Mouse (Mus musculus) heart, embryonic 15.5 days (tissue): ENCODE measurements around the gene 5730522E02Rik. TPM values are rescaled to one million over a fixed set of nuclear protein-coding genes. Genes with fewer than 3 reads are reported as not detected.

Experiments
- ATAC-seq: fragments of 200-750 bp; cut with Nextera tagmentation; replicated peaks from 2 replicates; pipeline ENCODE4 v1.8.0; 2017; ENCODE audit warnings: low read depth, moderate TSS enrichment; ENCODE audit not compliant: insufficient number of reproducible peaks, insufficient read depth, low FRiP score
- H3K27ac ChIP-seq: fragments of 300-500 bp; sonication (generic); 2 replicates; pipeline ENCODE4 v1.5.1; 2015; ENCODE audit warnings: mild to moderate bottlenecking, inconsistent platforms
- H3K27me3 ChIP-seq: fragments of 300-500 bp; sonication (generic); 2 replicates; pipeline ENCODE4 v1.6.1; 2015; ENCODE audit warnings: inconsistent platforms
- H3K36me3 ChIP-seq: fragments of 300-500 bp; sonication (generic); 2 replicates; pipeline ENCODE4 v1.6.1; 2015; ENCODE audit warnings: mild to moderate bottlenecking, inconsistent platforms
- H3K4me1 ChIP-seq: fragments of 300-500 bp; sonication (generic); replicated peaks from 2 replicates; pipeline ENCODE4 v1.6.1; 2015; ENCODE audit warnings: inconsistent platforms
- H3K4me2 ChIP-seq: fragments of 300-500 bp; sonication (generic); 2 replicates; pipeline ENCODE4 v1.6.1; 2015; ENCODE audit warnings: inconsistent platforms, mild to moderate bottlenecking, moderate library complexity
- H3K4me3 ChIP-seq: fragments of 300-500 bp; sonication (generic); 2 replicates; pipeline ENCODE4 v1.5.1; 2015; ENCODE audit warnings: mild to moderate bottlenecking, inconsistent platforms
- H3K9ac ChIP-seq: fragments of 300-500 bp; sonication (generic); 2 replicates; pipeline ENCODE4 v1.6.1; 2015; ENCODE audit warnings: mild to moderate bottlenecking, inconsistent platforms
- H3K9me3 ChIP-seq: fragments of 300-500 bp; sonication (generic); replicated peaks from 2 replicates; pipeline ENCODE4 v1.6.1; 2016; ENCODE audit warnings: inconsistent platforms
- WGBS: fragments of 180-500 bp; shearing (Covaris S2); methylation state at CpG from one replicate; pipeline ENCODE4 v1.1.7; 2015; ENCODE audit warnings: mixed read lengths; 5-methylcytosine and 5-hydroxymethylcytosine counted together
- polyA plus RNA-seq: library from polyadenylated mRNA; unstranded; fragments of >200 nt; fragmentation: Nextera tagmentation; extraction: Ambion mirVana; gene quantifications from 2 replicates; pipeline ENCODE4 v1.2.1, GENCODE M21; 2015

Gene 5730522E02Rik
- polyA plus RNA-seq, 1 experiment from 2014 or later = 1.3 TPM

GRCm38 (mm10) chr11:25994128-25994527, 216.4 kb downstream of the 5730522E02Rik start:
- Histone ChIP-seq H3K27me3 (no peaks in the 10 kb centered on the region), H3K36me3 (no peaks in the 10 kb centered on the region), H3K4me2 (no peak overlapping the region), H3K4me3 (no peak overlapping the region), H3K9me3 (no peaks in the 10 kb centered on the region), H3K4me1 (no peaks in the 10 kb centered on the region), H3K9ac (no peak overlapping the region), H3K27ac (no peak overlapping the region)
- 39% methylated on average over 2 of the region's 2 CpGs for WGBS
- ATAC-seq = no peak

- 86% methylated on average over 1 of the region's 1 CpGs for WGBS
- H3K27me3 ChIP-seq = no peaks in the 10 kb centered on the region
- H3K9ac ChIP-seq = no peak overlapping the region
- no peak overlapping the region for H3K4me3 ChIP-seq
- no peak for ATAC-seq
- no peak overlapping the region for H3K27ac ChIP-seq
- H3K9me3 ChIP-seq = no peaks in the 10 kb centered on the region
- H3K4me1 ChIP-seq = no peaks in the 10 kb centered on the region
- H3K4me2 ChIP-seq = no peak overlapping the region
- no peaks in the 10 kb centered on the region for H3K36me3 ChIP-seq
Observed at GRCm38 (mm10) chr11:25992216-25992615, 218.3 kb downstream of the 5730522E02Rik start.

GRCm38 (mm10) chr11:25978736-25979276, 231.8 kb downstream of the 5730522E02Rik start:
- 59% methylated on average over 5 of the region's 5 CpGs for WGBS
- no peak overlapping the region for H3K9ac ChIP-seq
- no peak for ATAC-seq
- H3K4me1 ChIP-seq = no peaks in the 10 kb centered on the region
- no peaks in the 10 kb centered on the region for H3K36me3 ChIP-seq
- H3K4me3 ChIP-seq = no peak overlapping the region
- H3K27ac ChIP-seq = no peak overlapping the region
- no peaks in the 10 kb centered on the region for H3K9me3 ChIP-seq
- H3K27me3 ChIP-seq = no peaks in the 10 kb centered on the region
- no peak overlapping the region for H3K4me2 ChIP-seq

GRCm38 (mm10) chr11:25941504-25941903, 269.1 kb downstream of the 5730522E02Rik start:
- 79% methylated on average over 5 of the region's 5 CpGs for WGBS
- Histone ChIP-seq H3K4me2 (no peak overlapping the region), H3K4me1 (no peaks in the 10 kb centered on the region), H3K9me3 (no peaks in the 10 kb centered on the region), H3K36me3 (no peaks in the 10 kb centered on the region), H3K27me3 (no peaks in the 10 kb centered on the region), H3K4me3 (no peak overlapping the region), H3K9ac (no peak overlapping the region), H3K27ac (no peak overlapping the region)
- ATAC-seq = no peak

GRCm38 (mm10) chr11:25940716-25941294, 269.8 kb downstream of the 5730522E02Rik start:
- ATAC-seq = no peak
- Histone ChIP-seq H3K36me3 (no peaks in the 10 kb centered on the region), H3K4me3 (no peak overlapping the region), H3K4me2 (no peak overlapping the region), H3K9me3 (no peaks in the 10 kb centered on the region), H3K9ac (no peak overlapping the region), H3K4me1 (no peaks in the 10 kb centered on the region), H3K27ac (no peak overlapping the region), H3K27me3 (no peaks in the 10 kb centered on the region)
- WGBS = 77% methylated on average over 4 of the region's 4 CpGs

GRCm38 (mm10) chr11:25926267-25926666, 284.3 kb downstream of the 5730522E02Rik start:
- 83% methylated on average over 2 of the region's 2 CpGs for WGBS
- H3K4me2 ChIP-seq = no peak overlapping the region
- no peak for ATAC-seq
- H3K4me1 ChIP-seq = no peaks in the 10 kb centered on the region
- no peaks in the 10 kb centered on the region for H3K9me3 ChIP-seq
- H3K4me3 ChIP-seq = no peak overlapping the region
- H3K27ac ChIP-seq = no peak overlapping the region
- H3K27me3 ChIP-seq = no peaks in the 10 kb centered on the region
- no peak overlapping the region for H3K9ac ChIP-seq
- no peaks in the 10 kb centered on the region for H3K36me3 ChIP-seq

- H3K9ac ChIP-seq = no peak overlapping the region
- no peaks in the 10 kb centered on the region for H3K4me1 ChIP-seq
- H3K4me3 ChIP-seq = no peak overlapping the region
- no peaks in the 10 kb centered on the region for H3K36me3 ChIP-seq
- no peaks in the 10 kb centered on the region for H3K27me3 ChIP-seq
- H3K9me3 ChIP-seq = no peaks in the 10 kb centered on the region
- H3K4me2 ChIP-seq = no peak overlapping the region
- no peak overlapping the region for H3K27ac ChIP-seq
- ATAC-seq = no peak
- 65% methylated on average over 2 of the region's 2 CpGs for WGBS
Observed at GRCm38 (mm10) chr11:25902321-25902720, 308.2 kb downstream of the 5730522E02Rik start.

- ATAC-seq = no peak
- no peaks in the 10 kb centered on the region for H3K36me3 ChIP-seq
Observed at GRCm38 (mm10) chr11:25901666-25902065, 308.9 kb downstream of the 5730522E02Rik start.

GRCm38 (mm10) chr11:25893906-25894305, 316.7 kb downstream of the 5730522E02Rik start:
- no peaks in the 10 kb centered on the region for H3K9me3 ChIP-seq
- no peak for ATAC-seq
- 74% methylated on average over 3 of the region's 3 CpGs for WGBS
- H3K4me1 ChIP-seq = no peaks in the 10 kb centered on the region
- H3K36me3 ChIP-seq = no peaks in the 10 kb centered on the region
- H3K4me2 ChIP-seq = no peak overlapping the region
- no peak overlapping the region for H3K9ac ChIP-seq
- no peak overlapping the region for H3K27ac ChIP-seq
- no peak overlapping the region for H3K4me3 ChIP-seq
- no peaks in the 10 kb centered on the region for H3K27me3 ChIP-seq

More at GRCm38 (mm10) chr11:25901666-25902065, 308.9 kb downstream of the 5730522E02Rik start:
- H3K27me3 ChIP-seq = no peaks in the 10 kb centered on the region
- no peaks in the 10 kb centered on the region for H3K4me1 ChIP-seq
- no peak overlapping the region for H3K4me3 ChIP-seq
- no peaks in the 10 kb centered on the region for H3K9me3 ChIP-seq
- WGBS = 19% methylated on average over 2 of the region's 2 CpGs
- no peak overlapping the region for H3K9ac ChIP-seq
- H3K4me2 ChIP-seq = no peak overlapping the region
- H3K27ac ChIP-seq = no peak overlapping the region

GRCm38 (mm10) chr11:25872983-25873382, 337.6 kb downstream of the 5730522E02Rik start:
- ATAC-seq = no peak
- H3K4me2 ChIP-seq = no peak overlapping the region
- no peaks in the 10 kb centered on the region for H3K27me3 ChIP-seq
- H3K9ac ChIP-seq = no peak overlapping the region
- H3K36me3 ChIP-seq = no peaks in the 10 kb centered on the region
- no peaks in the 10 kb centered on the region for H3K9me3 ChIP-seq
- no peaks in the 10 kb centered on the region for H3K4me1 ChIP-seq
- no peak overlapping the region for H3K27ac ChIP-seq
- no peak overlapping the region for H3K4me3 ChIP-seq

- no peaks in the 10 kb centered on the region for H3K4me1 ChIP-seq
- no peak for ATAC-seq
- no peaks in the 10 kb centered on the region for H3K27me3 ChIP-seq
- WGBS = 59% methylated on average over 4 of the region's 4 CpGs
- H3K4me3 ChIP-seq = no peak overlapping the region
- H3K36me3 ChIP-seq = no peaks in the 10 kb centered on the region
- no peak overlapping the region for H3K4me2 ChIP-seq
- no peak overlapping the region for H3K27ac ChIP-seq
- H3K9ac ChIP-seq = no peak overlapping the region
- no peaks in the 10 kb centered on the region for H3K9me3 ChIP-seq
Observed at GRCm38 (mm10) chr11:25872317-25872716, 338.2 kb downstream of the 5730522E02Rik start.

GRCm38 (mm10) chr11:25866292-25866691, 344.3 kb downstream of the 5730522E02Rik start:
- no peak overlapping the region for H3K4me3 ChIP-seq
- no peaks in the 10 kb centered on the region for H3K4me1 ChIP-seq
- no peak for ATAC-seq
- no peaks in the 10 kb centered on the region for H3K9me3 ChIP-seq
- no peak overlapping the region for H3K4me2 ChIP-seq
- no peaks in the 10 kb centered on the region for H3K27me3 ChIP-seq
- WGBS = 77% methylated on average over 2 of the region's 2 CpGs
- H3K27ac ChIP-seq = no peak overlapping the region
- H3K9ac ChIP-seq = no peak overlapping the region
- H3K36me3 ChIP-seq = no peaks in the 10 kb centered on the region
